Mouse (Mus musculus) kidney, postnatal 0 days (tissue): Measurements from ENCODE around the gene Oit1. TPM values are rescaled to one million over a fixed set of nuclear protein-coding genes. Genes with fewer than 3 reads are reported as not detected.

Source experiments
- ATAC-seq: fragments of 200-750 bp; cut with Nextera tagmentation; replicated peaks from 2 replicates; pipeline ENCODE4 v1.8.0; 2017; ENCODE audit warnings: low read depth, moderate number of reproducible peaks, moderate TSS enrichment, moderate library complexity; ENCODE audit not compliant: low FRiP score
- DNase-seq: peaks from one replicate; pipeline ENCODE4 v3.0.0-alpha.2; 2016; ENCODE audit warnings: low spot score
- H3K27ac ChIP-seq: fragments of 300-500 bp; sonication (generic); 2 replicates; pipeline ENCODE4 v1.5.1; 2014; ENCODE audit warnings: mild to moderate bottlenecking
- H3K27me3 ChIP-seq: fragments of 300-500 bp; sonication (generic); 2 replicates; pipeline ENCODE4 v1.6.1; 2014; ENCODE audit warnings: low read length, mixed read lengths; ENCODE audit not compliant: insufficient read depth
- H3K36me3 ChIP-seq: fragments of 300-500 bp; sonication (generic); 2 replicates; pipeline ENCODE4 v1.6.1; 2014; ENCODE audit warnings: low read length, mixed read lengths; ENCODE audit not compliant: insufficient read depth
- H3K4me1 ChIP-seq: fragments of 300-500 bp; sonication (generic); replicated peaks from 2 replicates; pipeline ENCODE4 v1.6.1; 2014; ENCODE audit warnings: antibody characterized with exemption, low read length, mixed read lengths; ENCODE audit not compliant: insufficient read depth
- H3K4me2 ChIP-seq: fragments of 300-500 bp; sonication (generic); 2 replicates; pipeline ENCODE4 v1.6.1; 2014; ENCODE audit warnings: mild to moderate bottlenecking, low read length, moderate library complexity, mixed read lengths
- H3K4me3 ChIP-seq: fragments of 300-500 bp; sonication (generic); replicated peaks from 2 replicates; pipeline ENCODE4 v1.5.1; 2014; ENCODE audit warnings: low read depth, low read length
- H3K9ac ChIP-seq: fragments of 300-500 bp; sonication (generic); 2 replicates; pipeline ENCODE4 v1.6.1; 2014; ENCODE audit warnings: low read depth, low read length
- H3K9me3 ChIP-seq: fragments of 300-500 bp; sonication (generic); replicated peaks from 2 replicates; pipeline ENCODE4 v1.6.1; 2016; ENCODE audit warnings: low read length, inconsistent platforms, mixed read lengths
- CTCF ChIP-seq: IDR thresholded peaks from 2 replicates; pipeline ENCODE4 v1.5.1; 2016; ENCODE audit warnings: antibody characterized with exemption, low read depth, mild to moderate bottlenecking, moderate library complexity
- WGBS: fragments of 180-500 bp; shearing (Covaris S2); extraction: QIAGEN DNeasy Blood & Tissue Kit; methylation state at CpG from one replicate; pipeline ENCODE4 v1.1.7; 2014; 5-methylcytosine and 5-hydroxymethylcytosine counted together
- polyA plus RNA-seq: library from polyadenylated mRNA; unstranded; fragments of >200 nt; fragmentation: Nextera tagmentation; extraction: Ambion mirVana; gene quantifications from 2 replicates; pipeline ENCODE4 v1.2.1, GENCODE M21; 2015

Oit1 gene
- 2.2 and 4.3 TPM in 2 replicates for polyA plus RNA-seq

GRCm38 (mm10) chr14:8378685-8379313 is at the start of gene Oit1:
TSS of gene Oit1 (minus strand) at chr14:8378754.
- no peak within 1 kb of the TSS for H3K4me2 ChIP-seq
- WGBS, result 31% methylated on average over 8 of the region's 8 CpGs
- no peak within 1 kb of the TSS for H3K4me3 ChIP-seq
- DNase-seq, result peak; percentile 40
- no peak for TF ChIP-seq CTCF
- no peaks in the 10 kb centered on the region for H3K9me3 ChIP-seq
- no peaks in the 10 kb centered on the region for H3K4me1 ChIP-seq
- H3K36me3 ChIP-seq, result no peaks in the 10 kb centered on the region
- no peaks in the 10 kb centered on the region for H3K27me3 ChIP-seq
- no peak within 1 kb of the TSS for H3K9ac ChIP-seq
- ATAC-seq, result peak; percentile 75
- peak within 1 kb of the TSS; percentile 42 for H3K27ac ChIP-seq

- no peak for ATAC-seq
- Histone ChIP-seq H3K4me3 (no peak overlapping the region), H3K27me3 (no peaks in the 10 kb centered on the region)
Measured at GRCm38 (mm10) chr14:8422833-8423232, 44.3 kb upstream of the Oit1 start.

GRCm38 (mm10) chr14:8421199-8421787 is 42.7 kb upstream of the Oit1 start:
- peak; percentile 41 for DNase-seq
- 8% methylated on average over 10 of the region's 10 CpGs for WGBS
- H3K9me3 ChIP-seq, result no peaks in the 10 kb centered on the region
- no peaks in the 10 kb centered on the region for H3K36me3 ChIP-seq
- H3K4me1 ChIP-seq, result no peaks in the 10 kb centered on the region
- no peak overlapping the region for H3K27ac ChIP-seq
- no peaks in the 10 kb centered on the region for H3K27me3 ChIP-seq
- no peak for TF ChIP-seq CTCF
- H3K4me2 ChIP-seq, result peak overlapping the region; percentile 36
- H3K9ac ChIP-seq, result no peak overlapping the region
- ATAC-seq, result no peak
- no peak overlapping the region for H3K4me3 ChIP-seq

More at GRCm38 (mm10) chr14:8422833-8423232, 44.3 kb upstream of the Oit1 start:
- Histone ChIP-seq H3K4me2 (no peak overlapping the region), H3K36me3 (no peaks in the 10 kb centered on the region), H3K9me3 (no peaks in the 10 kb centered on the region), H3K4me1 (no peaks in the 10 kb centered on the region), H3K9ac (no peak overlapping the region), H3K27ac (no peak overlapping the region)
- TF ChIP-seq CTCF, result no peak
- 85% methylated on average over 3 of the region's 3 CpGs for WGBS
- DNase-seq, result no peak

DNA sequence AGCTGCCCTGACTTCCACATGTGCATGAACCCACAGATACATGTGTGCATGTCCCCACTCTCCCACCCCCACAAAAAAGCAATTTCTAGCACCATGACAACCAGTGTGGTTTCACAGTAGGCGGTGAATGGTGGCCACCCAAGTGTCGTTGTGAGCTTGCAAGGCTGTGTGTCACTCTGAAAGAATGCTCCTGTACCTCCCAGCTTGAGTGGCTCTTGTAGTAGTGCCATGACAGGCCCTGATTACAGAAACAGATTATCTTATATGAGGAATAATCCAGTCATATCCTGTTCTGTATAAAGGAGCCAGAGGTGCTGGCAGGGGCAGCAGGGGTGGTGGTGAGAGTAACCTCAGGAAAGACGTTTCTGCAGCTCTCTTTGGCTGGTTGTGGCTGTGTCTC is 40.1 kb upstream of the Oit1 start:
- TF ChIP-seq CTCF, result no peak
- DNase-seq (no peak), ATAC-seq (no peak)
- Histone ChIP-seq H3K27me3 (no peaks in the 10 kb centered on the region), H3K27ac (no peak overlapping the region), H3K9ac (no peak overlapping the region), H3K4me1 (no peaks in the 10 kb centered on the region), H3K4me2 (no peak overlapping the region), H3K4me3 (no peak overlapping the region), H3K9me3 (no peaks in the 10 kb centered on the region), H3K36me3 (no peaks in the 10 kb centered on the region)
- WGBS, result 60% methylated on average over 3 of the region's 3 CpGs

- ATAC-seq (no peak), DNase-seq (no peak)
- no peaks in the 10 kb centered on the region for H3K36me3 ChIP-seq
- no peaks in the 10 kb centered on the region for H3K9me3 ChIP-seq
- H3K4me3 ChIP-seq, result no peak overlapping the region
- WGBS, result 76% methylated on average over 6 of the region's 6 CpGs
- H3K4me2 ChIP-seq, result no peak overlapping the region
- H3K27me3 ChIP-seq, result no peaks in the 10 kb centered on the region
- no peak overlapping the region for H3K9ac ChIP-seq
- no peaks in the 10 kb centered on the region for H3K4me1 ChIP-seq
- no peak overlapping the region for H3K27ac ChIP-seq
- TF ChIP-seq CTCF, result no peak
Measured at GRCm38 (mm10) chr14:8405946-8406345, 27.4 kb upstream of the Oit1 start.

- H3K4me2 ChIP-seq, result no peak overlapping the region
- no peak overlapping the region for H3K9ac ChIP-seq
- no peak for ATAC-seq
- TF ChIP-seq CTCF, result no peak
- no peak for DNase-seq
- no peaks in the 10 kb centered on the region for H3K27me3 ChIP-seq
- no peak overlapping the region for H3K27ac ChIP-seq
- H3K9me3 ChIP-seq, result no peaks in the 10 kb centered on the region
- no peaks in the 10 kb centered on the region for H3K4me1 ChIP-seq
- no peak overlapping the region for H3K4me3 ChIP-seq
- H3K36me3 ChIP-seq, result no peaks in the 10 kb centered on the region
- 89% methylated on average over 3 of the region's 3 CpGs for WGBS
Measured at GRCm38 (mm10) chr14:8403310-8403709, 24.8 kb upstream of the Oit1 start.
